Mouse (Mus musculus) urinary bladder, postnatal 36 days (tissue): ENCODE results near the gene Krt23.

ENCODE experiments used
- DNase-seq, 2 experiments: peaks; one replicate each; pipeline ENCODE4 v3.0.0; 2022; ENCODE audit warnings: low spot score in 2 of 2, mixed read lengths in 1 of 2

The Krt23 gene

DNA sequence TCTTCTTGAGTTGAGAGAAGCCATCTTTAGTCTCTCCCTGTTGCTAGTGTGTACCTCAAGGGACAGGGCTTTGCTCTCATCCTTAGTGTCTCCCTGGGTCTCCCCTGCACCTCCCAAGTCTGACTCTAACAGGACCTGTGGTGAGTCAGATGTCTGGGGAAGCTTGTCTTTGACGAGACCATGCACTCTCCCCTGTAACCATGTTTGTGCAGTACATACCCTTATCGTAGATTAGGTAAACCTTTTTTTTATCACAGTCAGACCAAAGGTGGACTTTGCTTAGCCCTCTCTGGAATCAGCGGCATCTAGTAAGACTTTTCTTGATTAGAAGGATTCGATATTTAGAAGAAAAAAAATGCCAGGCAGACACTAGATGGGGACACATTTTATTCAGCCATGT is 38.9 kb downstream of the Krt23 start:
- no peak for DNase-seq

DNA sequence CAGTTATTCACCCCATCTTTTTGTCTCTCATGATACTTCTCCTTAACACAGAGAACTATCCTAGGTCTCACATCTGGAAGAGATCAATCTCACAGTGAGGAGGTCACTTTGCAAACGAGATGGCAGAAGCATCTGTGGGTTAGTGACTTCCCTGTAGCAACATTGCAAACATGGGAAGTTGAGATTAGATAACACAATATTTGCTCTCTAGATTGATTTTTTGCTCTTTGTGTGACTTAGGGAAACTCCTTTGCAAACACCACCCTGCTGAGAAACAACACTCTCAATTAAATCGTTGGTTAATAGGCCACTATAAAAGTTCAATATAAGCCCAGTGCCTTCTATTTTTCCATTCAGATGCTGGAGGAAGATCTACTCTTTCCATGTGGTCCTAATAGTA is 44.2 kb downstream of the Krt23 start:
- DNase-seq = no peak

DNA sequence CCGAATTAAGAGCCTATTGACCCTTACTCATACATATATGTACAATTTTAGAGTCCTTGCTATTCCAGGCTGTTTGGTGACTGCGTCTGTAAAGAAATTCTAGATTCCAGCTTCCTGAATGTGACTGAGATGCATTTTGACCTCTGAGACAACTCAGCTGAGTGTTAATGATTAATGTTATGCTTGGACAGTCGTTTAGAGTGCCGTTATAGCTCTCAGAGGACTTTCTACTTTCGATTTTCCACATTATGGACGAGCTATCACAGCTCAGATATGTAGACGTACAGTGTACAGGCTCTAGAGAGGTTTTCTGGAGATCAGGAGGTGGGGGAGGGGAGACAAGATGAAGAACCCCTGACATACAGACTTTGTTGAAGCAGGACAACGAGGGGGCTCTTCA is 51.7 kb downstream of the Krt23 start:
- DNase-seq = no peak

DNA sequence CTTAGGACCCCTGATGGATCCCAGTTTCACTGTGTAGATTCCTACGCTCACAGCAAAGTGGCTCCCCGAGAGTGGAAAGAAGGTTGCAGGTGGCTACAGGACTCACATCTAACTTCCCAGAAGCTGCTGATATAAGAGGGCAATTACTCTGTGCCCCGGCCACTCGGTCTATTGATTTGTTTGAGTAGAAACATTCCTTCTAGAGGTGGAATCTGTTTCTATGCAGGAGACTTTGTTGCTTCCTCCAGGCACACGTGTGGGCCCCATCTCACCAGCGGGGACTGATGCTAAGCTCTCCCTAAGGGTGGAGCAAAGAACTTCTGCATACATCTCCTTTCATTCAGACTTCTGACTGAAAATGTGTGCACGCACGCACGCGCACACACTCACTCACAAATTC is 53.5 kb downstream of the Krt23 start:
- DNase-seq = no peak

DNA sequence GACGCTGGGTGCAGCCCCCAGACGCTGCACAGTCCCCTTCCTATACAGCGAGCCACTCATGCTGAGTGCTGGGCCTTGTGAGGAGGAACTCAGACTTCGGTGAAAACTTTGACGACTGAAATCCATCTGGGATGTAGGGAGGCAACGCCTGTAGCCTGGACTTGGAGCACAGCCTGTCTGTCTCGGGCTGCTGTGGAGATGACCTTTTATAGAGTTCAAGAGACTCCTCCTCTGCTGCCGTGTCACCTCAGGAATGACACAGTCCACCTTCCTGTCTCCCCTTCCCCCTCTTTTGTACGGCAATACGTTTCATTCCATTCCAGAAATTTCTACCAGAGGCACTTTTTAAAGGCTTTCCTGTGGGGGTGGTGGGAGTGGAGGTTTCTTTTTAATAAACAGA is 55.0 kb downstream of the Krt23 start, which contains the start of gene Krt20:
Gene Krt20 (minus strand): TSS at position 179 of the 400 bp plus-strand sequence.
- no peak for DNase-seq

DNA sequence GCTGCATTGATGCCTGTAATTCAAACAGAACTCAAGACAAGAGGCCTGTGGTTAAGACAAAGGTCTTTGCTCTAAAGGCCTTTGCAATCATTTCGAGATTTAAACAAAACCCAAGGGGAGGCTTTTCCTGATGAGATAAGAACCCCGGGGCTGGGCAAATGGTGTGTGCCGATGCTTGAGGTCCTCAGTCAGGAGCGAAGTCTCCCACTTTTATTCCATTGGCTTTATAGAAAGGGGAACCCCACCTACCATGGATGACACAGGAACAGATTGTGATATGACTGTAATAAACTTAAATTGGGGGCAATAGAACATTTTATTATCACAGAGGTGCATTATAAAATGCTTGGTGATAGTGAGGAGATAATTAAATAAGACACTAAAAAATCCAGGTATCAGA is 56.3 kb downstream of the Krt23 start:
- DNase-seq = no peak

DNA sequence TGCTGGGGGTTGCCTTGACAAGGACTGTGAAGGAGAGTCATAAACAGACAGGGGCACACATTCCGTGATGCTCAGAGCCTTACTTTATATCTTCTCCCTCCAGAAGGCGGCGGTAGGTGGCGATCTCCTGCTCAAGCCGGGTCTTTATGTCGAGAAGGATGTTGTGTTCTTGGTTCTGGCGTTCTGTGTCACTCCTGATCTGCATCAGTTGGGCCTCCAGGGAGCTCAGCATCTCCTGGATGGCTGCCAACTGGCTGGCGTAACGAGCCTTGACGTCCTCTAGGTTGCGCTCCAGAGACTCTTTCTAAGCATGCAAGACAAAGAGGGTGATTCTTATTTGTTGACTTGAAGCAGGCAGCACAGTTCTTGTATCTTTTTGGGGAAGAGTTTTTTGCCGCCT is 62.3 kb downstream of the Krt23 start:
- DNase-seq = no peak
